Mouse (Mus musculus): ENCODE results near the gene Wnt5b.

Wnt5b gene

GRCm38 (mm10) chr6:119543803-119544517, at the start of gene Wnt5b:
TSS of gene Wnt5b (minus strand) at chr6:119544347.
- DNase-seq (ENCODE audit: low spot score in 2 of 2), result no peak

DNA sequence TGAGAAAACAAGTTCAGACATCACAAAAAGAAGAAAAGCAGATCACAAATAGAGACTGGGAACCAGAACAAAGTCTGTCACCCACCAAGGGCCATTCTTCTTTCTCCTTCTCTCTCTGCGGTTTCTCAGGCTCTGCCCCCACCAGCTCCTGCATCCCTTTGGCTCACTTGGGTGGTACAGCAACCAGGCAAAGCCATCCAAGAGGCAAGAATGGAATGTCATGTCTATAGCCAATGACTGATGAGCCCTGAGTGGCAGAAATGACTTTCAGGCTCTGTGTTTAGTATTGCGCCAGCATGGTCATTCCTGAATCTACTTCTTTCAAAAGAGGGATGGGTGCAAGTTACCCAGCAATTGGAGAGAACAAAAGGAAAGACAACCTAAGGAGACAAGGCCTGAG, 46.7 kb upstream of the Wnt5b start:
- no peak for DNase-seq (ENCODE audit: low spot score in 2 of 2)

DNA sequence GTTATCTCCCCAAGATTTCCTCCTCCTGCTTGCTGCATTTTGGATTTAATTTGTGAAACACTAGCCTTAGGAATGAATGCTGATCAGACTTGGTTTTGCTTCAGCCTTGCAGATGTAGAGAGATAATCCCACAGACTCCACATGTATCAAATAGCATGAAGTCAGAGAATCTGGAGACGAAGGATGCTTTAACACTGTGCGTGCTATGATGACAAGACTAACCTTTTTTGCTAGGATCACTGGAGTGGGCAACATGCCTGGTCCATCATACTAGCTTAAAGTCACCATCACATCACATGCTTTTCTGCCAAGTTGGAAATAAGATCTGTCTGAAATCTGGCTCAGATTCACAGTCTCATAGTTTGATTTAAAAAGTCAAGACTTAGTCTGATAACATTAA, 43.8 kb upstream of the Wnt5b start:
- DNase-seq (ENCODE audit: low spot score in 2 of 2), result no peak

DNA sequence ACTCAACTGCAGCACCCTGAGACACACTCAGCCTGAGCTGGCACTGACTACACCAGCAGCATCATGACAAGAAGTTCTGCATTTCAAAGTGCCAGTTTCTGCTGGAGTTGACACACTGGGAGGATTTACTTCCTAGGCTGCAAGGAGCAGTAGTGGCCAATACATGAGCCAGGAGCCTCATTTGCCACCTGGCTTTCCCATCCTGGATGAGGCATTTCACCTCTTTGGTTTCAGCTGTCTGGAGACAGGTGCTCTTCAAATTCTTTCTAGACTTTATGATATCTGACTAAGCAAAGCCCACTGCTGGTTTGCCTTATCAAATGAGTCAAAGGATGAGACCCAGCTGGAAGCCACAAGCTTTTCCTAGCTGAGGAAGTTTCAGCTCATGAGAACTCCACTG, 43.3 kb upstream of the Wnt5b start:
- no peak for DNase-seq (ENCODE audit: low spot score in 2 of 2)

DNA sequence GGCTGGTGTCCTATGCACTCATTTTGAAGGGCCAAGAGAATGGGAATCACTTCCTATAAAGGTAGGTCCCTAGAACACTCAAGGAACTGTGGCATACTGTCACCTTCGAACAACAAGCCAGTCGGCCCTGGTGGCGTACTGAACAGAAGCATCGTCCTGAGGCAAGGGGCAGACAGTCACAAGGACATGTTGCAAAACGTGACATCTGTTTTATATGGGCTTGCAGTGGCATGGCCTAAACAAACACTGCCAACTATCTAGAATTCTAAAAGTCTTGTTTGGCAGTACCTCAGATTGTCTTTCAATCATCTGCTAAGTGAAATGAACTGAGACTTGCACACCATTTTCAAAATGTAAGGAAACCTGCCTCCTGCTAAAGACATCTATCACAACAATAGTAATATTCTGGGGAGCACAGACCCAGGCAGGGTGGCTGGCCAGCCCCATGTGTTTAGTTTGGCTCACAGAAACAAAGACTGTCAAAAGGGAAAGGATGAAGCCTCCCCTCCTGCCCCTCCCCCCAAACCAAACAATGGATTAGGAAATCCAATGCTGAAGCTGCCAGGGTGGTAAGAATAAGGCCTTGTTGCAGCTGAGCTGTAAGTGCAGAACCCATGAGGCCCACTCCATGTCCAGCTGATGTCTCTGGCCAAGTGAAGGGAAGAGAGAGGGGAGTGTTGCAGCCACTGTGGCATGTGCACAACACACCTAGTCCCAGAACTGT, 41.7 kb upstream of the Wnt5b start:
- DNase-seq (ENCODE audit: low spot score in 2 of 2), result no peak

DNA sequence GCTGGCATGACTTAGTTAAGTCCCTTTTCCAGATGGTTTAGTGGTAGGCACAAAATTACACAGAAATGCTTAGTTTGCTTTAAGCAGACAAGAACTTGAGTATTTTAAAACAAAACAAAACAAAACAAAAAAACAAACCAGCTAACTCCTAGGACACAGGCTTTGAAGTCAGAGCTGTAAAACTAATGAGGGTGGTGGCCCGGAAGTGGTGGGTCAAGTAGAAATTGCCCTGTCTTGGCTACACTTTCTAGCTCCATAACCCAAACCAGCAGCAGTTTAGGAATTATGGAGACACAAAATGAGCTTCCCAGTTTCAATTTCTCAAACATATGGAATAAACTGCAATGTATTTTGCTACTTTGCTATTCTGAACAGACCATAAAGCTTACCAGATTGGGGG, 39.9 kb upstream of the Wnt5b start:
- DNase-seq (ENCODE audit: low spot score in 2 of 2), result no peak

DNA sequence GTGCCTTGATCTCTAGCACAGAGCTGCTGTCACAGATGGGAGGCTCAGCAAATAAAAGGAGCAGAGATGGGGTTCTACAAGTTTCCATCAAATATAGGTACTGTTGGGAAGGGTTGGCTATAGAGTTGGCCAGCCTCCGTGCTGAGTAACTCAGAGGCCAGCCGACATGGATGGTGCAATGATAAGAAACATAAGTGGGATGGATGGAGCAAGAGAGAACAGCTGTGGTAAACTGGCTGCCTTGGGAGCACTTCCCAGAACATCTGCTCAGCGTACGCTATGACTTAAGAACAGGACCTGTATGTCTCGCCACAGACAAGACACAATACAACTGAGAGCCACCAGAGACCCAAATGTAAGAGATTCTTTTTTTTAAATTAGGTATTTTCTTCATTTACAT, 39.0 kb upstream of the Wnt5b start:
- no peak for DNase-seq (ENCODE audit: low spot score in 2 of 2)

GRCm38 (mm10) chr6:119576706-119577105, 32.6 kb upstream of the Wnt5b start:
- DNase-seq (ENCODE audit: low spot score in 2 of 2), result no peak

DNA sequence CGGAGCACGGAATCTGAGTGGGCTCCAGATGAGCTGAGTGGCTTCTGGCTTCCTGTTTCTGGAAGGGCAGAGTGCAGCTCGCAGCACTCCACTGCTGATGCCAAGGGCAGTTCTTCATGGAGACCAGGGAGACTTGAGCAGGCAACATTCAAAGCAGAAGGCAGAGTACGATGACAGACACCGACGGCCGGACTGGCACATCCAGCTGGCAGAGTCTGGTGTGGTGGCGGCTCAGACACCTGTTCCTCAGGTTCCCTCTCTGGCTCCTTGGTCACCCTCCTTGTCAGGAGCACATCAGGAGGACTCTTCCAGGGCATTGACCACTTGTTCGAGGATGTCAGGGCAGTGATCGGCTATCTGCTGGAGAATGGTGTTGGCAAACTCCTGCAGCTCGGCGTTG, 31.2 kb upstream of the Wnt5b start:
- DNase-seq (ENCODE audit: low spot score in 2 of 2), result no peak

- no peak for DNase-seq (ENCODE audit: low spot score in 2 of 2)
These were observed 28.1 kb upstream of the Wnt5b start for GRCm38 (mm10) chr6:119572296-119572695.

- DNase-seq (ENCODE audit: low spot score in 2 of 2), result no peak
These were observed 26.6 kb upstream of the Wnt5b start for GRCm38 (mm10) chr6:119570797-119571196.

- DNase-seq (ENCODE audit: low spot score in 2 of 2), result no peak
These were observed 24.2 kb upstream of the Wnt5b start for GRCm38 (mm10) chr6:119568339-119568738.

DNA sequence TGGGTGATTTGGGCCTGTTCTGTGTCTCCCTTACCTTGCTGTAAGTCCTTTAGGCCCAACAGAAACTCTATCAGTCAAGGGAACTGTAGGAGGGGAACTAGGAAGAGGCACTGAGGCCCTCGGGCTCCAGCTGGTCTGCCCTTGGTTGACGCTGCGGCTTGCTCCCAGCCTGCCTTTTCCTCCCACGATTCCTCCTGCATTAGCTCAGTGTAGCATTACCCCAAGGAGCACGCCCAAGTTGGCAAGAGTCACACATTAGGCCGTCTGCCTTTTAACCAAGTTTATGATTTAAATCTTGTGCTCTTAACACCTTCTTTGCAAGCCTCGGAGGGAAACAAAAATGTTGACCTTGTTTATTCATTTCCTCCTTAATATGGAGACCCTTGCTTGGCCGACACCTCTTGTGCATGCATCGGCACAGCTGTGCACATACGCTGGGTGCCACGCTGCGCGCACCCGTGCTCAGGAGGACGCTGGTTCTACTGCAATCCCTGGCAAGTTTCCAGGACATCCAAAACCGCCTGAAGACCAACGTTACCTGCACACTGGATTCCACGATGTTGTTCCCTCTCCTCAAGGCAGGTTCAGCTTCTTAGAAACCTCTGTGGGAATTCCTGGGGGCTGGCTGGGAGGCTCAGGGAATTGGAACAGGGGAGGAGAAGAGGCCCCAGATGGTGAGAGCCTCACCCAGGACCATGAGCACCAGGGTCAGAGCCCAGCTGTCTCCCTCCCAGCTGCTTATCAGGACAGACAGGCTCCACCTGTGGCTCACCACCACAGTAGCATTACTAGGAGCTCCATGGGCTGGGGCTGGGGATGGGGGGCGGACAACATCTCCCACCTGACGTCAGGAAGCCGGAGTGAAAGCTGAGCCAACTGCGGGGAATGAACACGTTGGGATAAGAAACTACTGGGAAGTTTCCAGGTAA, 21.6 kb upstream of the Wnt5b start:
- no peak for DNase-seq (ENCODE audit: low spot score in 2 of 2)

- no peak for DNase-seq (ENCODE audit: low spot score in 2 of 2)
These were observed 18.4 kb upstream of the Wnt5b start for GRCm38 (mm10) chr6:119562558-119562957.

DNA sequence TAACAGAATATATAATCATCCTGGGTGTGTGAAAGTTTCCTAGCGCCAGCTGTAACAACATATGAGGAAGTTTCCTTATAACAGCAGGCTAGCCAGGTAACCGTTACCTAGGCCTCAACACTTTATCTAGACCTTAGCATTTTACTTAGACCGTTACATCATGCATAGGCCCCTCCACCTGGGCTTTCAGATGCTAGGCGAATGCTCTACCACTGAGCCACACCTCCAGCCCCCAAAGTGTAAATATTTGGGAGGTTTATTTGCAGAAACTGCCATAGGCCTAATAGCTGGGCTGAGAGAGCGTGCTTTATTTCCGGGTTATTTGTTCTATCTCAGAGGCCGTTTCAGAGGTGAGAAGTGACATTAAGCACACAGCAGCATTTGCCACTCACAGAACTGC, 14.7 kb upstream of the Wnt5b start:
- DNase-seq (ENCODE audit: low spot score in 2 of 2), result no peak

GRCm38 (mm10) chr6:119554439-119554838, 10.3 kb upstream of the Wnt5b start:
- no peak for DNase-seq (ENCODE audit: low spot score in 2 of 2)

GRCm38 (mm10) chr6:119544518-119544864, 344 bp upstream of the Wnt5b start:
- DNase-seq (ENCODE audit: low spot score in 2 of 2), result no peak

DNA sequence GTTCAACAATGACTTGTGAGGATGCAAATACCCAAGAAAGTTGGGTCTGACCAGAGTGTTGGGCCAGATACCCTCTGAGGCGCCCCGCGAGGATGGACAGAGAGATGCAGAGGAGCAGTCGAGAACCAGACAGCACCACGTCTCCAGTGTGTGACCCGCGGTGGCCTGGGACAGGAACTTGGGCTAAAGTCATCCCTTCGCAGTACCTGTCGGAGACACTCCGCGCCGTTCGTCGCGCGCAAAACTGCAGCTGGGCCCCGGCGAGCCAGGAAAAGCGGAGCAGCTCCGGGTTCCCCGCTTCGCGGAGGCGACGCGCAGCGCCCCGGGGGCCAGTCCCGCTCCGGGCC, 718 bp downstream of the Wnt5b start:
- no peak for DNase-seq (ENCODE audit: low spot score in 2 of 2)

- no peak for DNase-seq (ENCODE audit: low spot score in 2 of 2)
These were observed 8.3 kb downstream of the Wnt5b start for GRCm38 (mm10) chr6:119535867-119536266.

DNA sequence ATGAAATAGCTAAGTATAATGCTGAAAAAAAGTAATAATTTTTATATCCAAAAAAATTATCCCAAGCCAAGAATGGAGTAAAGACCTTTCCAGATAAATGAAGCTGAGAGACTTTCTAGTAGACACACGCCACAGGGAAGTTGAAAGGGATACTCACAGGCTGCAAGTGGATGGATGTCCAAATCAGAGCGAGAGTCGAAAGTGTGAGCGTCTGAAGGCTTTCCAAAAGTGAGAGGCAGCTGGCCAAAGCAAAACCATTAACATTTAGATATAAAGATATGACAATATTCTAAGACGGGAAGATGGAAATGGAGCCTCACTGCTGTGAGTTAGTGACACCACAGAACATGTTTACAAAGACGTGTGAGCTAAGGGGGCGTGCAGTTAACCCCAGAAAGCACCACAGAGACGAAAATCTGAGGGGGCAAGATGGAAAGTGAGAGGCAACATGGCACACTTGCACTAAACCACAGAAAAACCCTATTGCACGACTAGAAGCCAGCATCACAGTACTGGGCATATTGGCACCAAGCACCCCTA, 10.9 kb downstream of the Wnt5b start:
- DNase-seq (ENCODE audit: low spot score in 2 of 2), result no peak

DNA sequence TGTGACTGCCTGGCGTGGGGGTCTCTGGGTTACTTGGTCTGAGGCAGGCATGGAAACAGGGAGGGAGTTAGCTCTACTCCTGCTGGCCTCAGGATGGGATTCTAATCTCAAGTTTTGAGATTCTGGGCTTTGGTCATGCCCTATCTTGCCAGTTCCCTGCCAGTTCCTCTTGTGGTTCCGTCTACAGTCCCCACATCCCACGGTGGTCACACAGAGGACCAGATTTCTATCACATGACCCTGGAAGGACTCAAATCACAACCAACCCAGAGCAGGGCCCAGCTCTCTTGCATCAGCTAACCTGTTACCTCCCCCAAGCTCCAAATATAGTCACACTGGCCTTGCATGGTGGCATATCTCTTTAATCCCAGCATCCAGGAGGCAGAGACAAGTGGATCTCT, 14.5 kb downstream of the Wnt5b start:
- no peak for DNase-seq (ENCODE audit: low spot score in 2 of 2)

DNA sequence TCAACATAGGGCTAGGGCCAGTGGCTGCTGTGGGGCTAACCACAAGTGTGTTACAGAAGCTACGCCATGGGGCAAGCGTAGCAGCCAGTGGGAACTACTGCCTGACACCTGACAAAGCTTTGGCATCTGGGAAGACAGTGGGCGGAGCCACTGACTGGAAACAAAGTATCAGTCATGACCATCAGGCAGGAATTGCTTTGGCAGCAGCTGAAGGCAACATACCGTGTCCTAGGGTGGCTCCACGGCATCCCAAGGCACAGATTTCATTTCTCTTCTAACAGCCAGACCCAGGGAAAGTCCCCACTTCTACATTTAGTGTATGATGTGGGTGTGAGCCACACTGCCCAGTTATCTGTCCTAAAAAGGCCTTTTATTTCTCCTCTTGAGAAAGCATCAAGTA, 17.6 kb downstream of the Wnt5b start:
- DNase-seq (ENCODE audit: low spot score in 2 of 2), result no peak

All from right cerebral cortex, postnatal 36 days (tissue).